Mouse (Mus musculus): ENCODE measurements around the gene Amfr. TPM values are rescaled to one million over a fixed set of nuclear protein-coding genes. Genes with fewer than 3 reads are reported as not detected.

Amfr gene
- polyA plus RNA-seq, 1 experiment from 2014 or later = 60.2 TPM

DNA sequence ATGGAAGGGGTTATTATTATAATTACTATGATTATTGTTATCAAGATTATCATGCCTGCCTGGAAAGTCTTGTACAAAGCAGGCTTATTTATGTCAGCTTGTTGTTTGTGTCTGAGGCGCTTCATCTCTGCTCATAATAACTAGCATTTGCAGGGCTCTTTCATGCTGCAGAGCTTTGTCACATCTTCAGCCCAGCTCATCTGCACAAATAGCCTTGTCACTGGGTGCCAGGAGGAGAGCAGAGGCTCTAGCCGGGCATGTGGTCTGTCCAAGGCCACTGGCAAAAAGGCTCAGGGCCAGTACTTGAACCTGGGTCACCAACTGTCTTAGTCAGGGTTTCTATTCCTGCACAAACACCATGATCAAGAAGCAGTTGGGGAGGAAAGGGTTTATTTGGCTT is 79.4 kb downstream of the Amfr start:
- H3K9ac ChIP-seq (replicated peaks) = no peak overlapping the region
- H3K27ac ChIP-seq (ENCODE audit: low read depth) = no peak overlapping the region
- H3K27me3 ChIP-seq (ENCODE audit: insufficient read depth, low read length) = no peaks in the 10 kb centered on the region
- no peaks in the 10 kb centered on the region for H3K9me3 ChIP-seq (ENCODE audit: low read length)
- TF ChIP-seq EP300 (IDR thresholded peaks at IDR 0.05; ENCODE audit: low read depth) = no peak
- TF ChIP-seq CTCF (IDR thresholded peaks at IDR 0.05; ENCODE audit: low read depth) = no peak
- WGBS (ENCODE audit: insufficient replicate concordance) = 63% methylated on average over 2 of the region's 2 CpGs
- H3K4me3 ChIP-seq (ENCODE audit: low read depth, low read length) = no peak overlapping the region
- ATAC-seq (no peak), DNase-seq (no peak)
- H3K4me2 ChIP-seq (ENCODE audit: low read depth, low read length) = no peak overlapping the region
- no peaks in the 10 kb centered on the region for H3K4me1 ChIP-seq (ENCODE audit: insufficient read depth)
- H3K36me3 ChIP-seq (replicated peaks; ENCODE audit: insufficient read depth, low read length) = no peaks in the 10 kb centered on the region

DNA sequence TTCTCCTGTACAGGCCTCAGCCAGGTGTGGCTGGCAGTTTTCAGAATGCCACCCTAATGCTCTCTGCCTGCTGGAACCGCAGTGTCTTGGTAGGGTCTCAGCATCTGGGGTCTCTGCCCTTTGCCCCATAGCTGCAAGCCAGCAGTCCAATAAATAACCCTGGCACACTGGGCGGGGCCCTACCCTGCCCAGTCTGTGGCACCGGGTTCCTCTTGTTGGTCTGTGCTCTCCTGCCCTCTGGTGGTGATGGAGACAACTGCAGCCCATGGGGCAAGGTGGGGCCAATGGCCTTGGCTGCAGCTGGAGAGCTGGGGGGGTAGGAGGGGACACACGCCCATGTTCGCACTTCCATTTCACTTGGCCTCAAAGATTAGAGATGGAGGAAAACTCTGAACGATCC is 79.8 kb downstream of the Amfr start:
- ATAC-seq = peak; percentile 41; the same call in 1 of the 2 replicates
- TF ChIP-seq EP300 (IDR thresholded peaks at IDR 0.05; ENCODE audit: low read depth) (no peak), CTCF (IDR thresholded peaks at IDR 0.05; ENCODE audit: low read depth) (peak; percentile 97)

DNA sequence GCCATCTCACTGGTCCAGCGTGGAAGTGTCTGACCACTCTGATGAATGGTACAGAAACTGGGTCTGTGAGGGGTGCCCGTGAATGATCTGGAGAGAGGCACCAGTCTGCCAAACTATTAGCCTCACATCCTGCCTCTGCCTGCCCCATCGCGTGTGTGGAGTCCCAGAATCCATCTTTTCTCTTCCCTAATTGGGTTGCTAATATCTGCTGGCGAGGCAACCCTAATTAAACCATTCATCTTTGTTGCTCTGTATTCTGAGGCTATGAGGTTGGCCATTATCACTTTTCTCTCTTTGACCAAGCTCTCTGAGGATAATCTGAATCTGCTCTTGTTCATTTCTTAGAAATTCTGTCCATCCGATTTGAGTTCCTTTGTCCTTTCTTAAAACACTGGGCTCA is 81.3 kb downstream of the Amfr start:
- H3K36me3 ChIP-seq (replicated peaks; ENCODE audit: insufficient read depth, low read length) = no peaks in the 10 kb centered on the region
- H3K4me3 ChIP-seq (ENCODE audit: low read depth, low read length) = no peak overlapping the region
- no peak overlapping the region for H3K27ac ChIP-seq (ENCODE audit: low read depth)
- ATAC-seq (no peak), DNase-seq (no peak)
- WGBS (ENCODE audit: insufficient replicate concordance) = 79% methylated on average over 6 of the region's 6 CpGs
- TF ChIP-seq CTCF (IDR thresholded peaks at IDR 0.05; ENCODE audit: low read depth) = no peak
- no peak for TF ChIP-seq EP300 (IDR thresholded peaks at IDR 0.05; ENCODE audit: low read depth)
- H3K4me2 ChIP-seq (ENCODE audit: low read depth, low read length) = no peak overlapping the region
- no peaks in the 10 kb centered on the region for H3K4me1 ChIP-seq (ENCODE audit: insufficient read depth)
- H3K9me3 ChIP-seq (ENCODE audit: low read length) = no peaks in the 10 kb centered on the region
- H3K9ac ChIP-seq (replicated peaks) = no peak overlapping the region
- no peaks in the 10 kb centered on the region for H3K27me3 ChIP-seq (ENCODE audit: insufficient read depth, low read length)

More for the DNA sequence above, 79.8 kb downstream of the Amfr start:
- Histone ChIP-seq H3K9ac (replicated peaks) (no peak overlapping the region), H3K27ac (ENCODE audit: low read depth) (no peak overlapping the region), H3K36me3 (replicated peaks; ENCODE audit: insufficient read depth, low read length) (no peaks in the 10 kb centered on the region), H3K27me3 (ENCODE audit: insufficient read depth, low read length) (no peaks in the 10 kb centered on the region), H3K4me2 (ENCODE audit: low read depth, low read length) (no peak overlapping the region), H3K9me3 (ENCODE audit: low read length) (no peaks in the 10 kb centered on the region), H3K4me1 (ENCODE audit: insufficient read depth) (no peaks in the 10 kb centered on the region), H3K4me3 (ENCODE audit: low read depth, low read length) (no peak overlapping the region)
- peak; percentile 86 for DNase-seq
- 25% methylated on average over 6 of the region's 6 CpGs for WGBS (ENCODE audit: insufficient replicate concordance)

DNA sequence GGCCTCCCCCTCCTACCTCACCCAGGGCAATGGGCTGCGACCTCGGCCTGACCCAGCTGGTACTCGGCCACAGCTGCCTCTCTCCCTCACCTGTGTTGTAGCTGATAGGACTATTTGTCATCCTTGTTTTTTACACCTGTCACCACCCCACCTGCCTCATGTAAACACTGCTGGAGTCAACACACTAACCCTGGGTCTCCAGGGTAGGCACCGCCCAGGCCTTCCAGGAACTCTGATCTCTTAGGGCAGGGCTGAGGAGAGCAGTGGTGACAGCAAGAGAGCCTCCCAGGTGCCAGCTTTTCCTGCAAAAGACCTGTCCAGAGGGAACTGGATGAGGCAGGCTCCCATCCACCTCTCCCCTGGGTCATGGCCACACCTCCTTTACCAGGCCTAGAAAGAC is 83.4 kb downstream of the Amfr start:
- WGBS (ENCODE audit: insufficient replicate concordance) = 77% methylated on average over 4 of the region's 4 CpGs
- no peak for TF ChIP-seq EP300 (IDR thresholded peaks at IDR 0.05; ENCODE audit: low read depth)
- TF ChIP-seq CTCF (IDR thresholded peaks at IDR 0.05; ENCODE audit: low read depth) = no peak
- no peak overlapping the region for H3K4me2 ChIP-seq (ENCODE audit: low read depth, low read length)
- no peak overlapping the region for H3K27ac ChIP-seq (ENCODE audit: low read depth)
- ATAC-seq = no peak
- no peaks in the 10 kb centered on the region for H3K4me1 ChIP-seq (ENCODE audit: insufficient read depth)
- H3K9me3 ChIP-seq (ENCODE audit: low read length) = no peaks in the 10 kb centered on the region
- no peaks in the 10 kb centered on the region for H3K36me3 ChIP-seq (replicated peaks; ENCODE audit: insufficient read depth, low read length)
- no peaks in the 10 kb centered on the region for H3K27me3 ChIP-seq (ENCODE audit: insufficient read depth, low read length)
- H3K4me3 ChIP-seq (ENCODE audit: low read depth, low read length) = no peak overlapping the region
- no peak for DNase-seq
- H3K9ac ChIP-seq (replicated peaks) = no peak overlapping the region

DNA sequence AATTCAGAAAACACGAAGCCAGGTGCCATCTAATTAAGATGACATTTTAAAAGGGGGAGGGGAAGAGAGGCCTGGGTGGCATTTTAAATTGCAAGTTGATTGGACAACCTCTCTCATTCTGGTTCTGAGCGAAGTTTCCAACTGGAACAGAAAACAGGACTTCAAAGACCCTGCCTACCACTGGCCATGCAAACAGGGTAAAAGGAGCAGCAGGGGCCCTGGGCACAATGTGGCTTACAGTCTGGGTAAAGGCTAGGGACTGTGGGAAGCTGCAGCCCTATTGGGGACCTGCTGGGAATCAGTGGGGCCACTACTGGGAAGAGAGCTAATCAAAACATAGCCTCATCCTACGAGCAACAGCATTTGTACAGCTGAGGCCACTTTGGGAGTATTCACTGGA is 87.1 kb downstream of the Amfr start:
- no peaks in the 10 kb centered on the region for H3K27me3 ChIP-seq (ENCODE audit: insufficient read depth, low read length)
- WGBS (ENCODE audit: insufficient replicate concordance) = 40% methylated on average over 3 of the region's 3 CpGs
- TF ChIP-seq CTCF (IDR thresholded peaks at IDR 0.05; ENCODE audit: low read depth) = no peak
- no peak for TF ChIP-seq EP300 (IDR thresholded peaks at IDR 0.05; ENCODE audit: low read depth)
- no peak overlapping the region for H3K4me3 ChIP-seq (ENCODE audit: low read depth, low read length)
- no peak for DNase-seq
- no peaks in the 10 kb centered on the region for H3K36me3 ChIP-seq (replicated peaks; ENCODE audit: insufficient read depth, low read length)
- no peak for ATAC-seq
- no peak overlapping the region for H3K27ac ChIP-seq (ENCODE audit: low read depth)
- no peak overlapping the region for H3K4me2 ChIP-seq (ENCODE audit: low read depth, low read length)
- no peaks in the 10 kb centered on the region for H3K4me1 ChIP-seq (ENCODE audit: insufficient read depth)
- H3K9me3 ChIP-seq (ENCODE audit: low read length) = no peaks in the 10 kb centered on the region
- no peak overlapping the region for H3K9ac ChIP-seq (replicated peaks)

DNA sequence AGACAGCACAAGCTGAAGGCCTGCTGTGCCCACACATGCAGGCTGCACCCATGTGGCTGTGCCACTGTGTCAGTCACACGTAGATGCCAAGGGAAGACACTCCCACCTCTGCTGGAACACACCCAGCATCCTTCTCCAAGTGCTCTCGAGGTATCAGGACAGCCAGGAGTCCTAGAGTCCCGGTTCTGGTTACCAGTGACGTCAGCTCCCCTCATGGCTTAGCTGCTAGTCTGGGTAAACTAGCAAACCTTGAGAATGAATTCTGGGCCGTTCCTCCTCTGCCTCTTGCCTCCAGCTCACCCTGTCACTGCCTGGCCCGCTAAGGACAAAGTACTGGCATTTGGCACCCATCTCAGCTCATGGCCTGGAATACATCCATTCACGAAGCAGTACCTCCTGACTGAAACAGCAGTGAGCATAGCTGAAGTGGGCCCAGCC is 88.7 kb downstream of the Amfr start:
- DNase-seq (no peak), ATAC-seq (no peak)
- Histone ChIP-seq H3K4me3 (ENCODE audit: low read depth, low read length) (no peak overlapping the region), H3K9me3 (ENCODE audit: low read length) (no peaks in the 10 kb centered on the region), H3K4me1 (ENCODE audit: insufficient read depth) (no peaks in the 10 kb centered on the region), H3K36me3 (replicated peaks; ENCODE audit: insufficient read depth, low read length) (no peaks in the 10 kb centered on the region), H3K9ac (replicated peaks) (no peak overlapping the region), H3K27me3 (ENCODE audit: insufficient read depth, low read length) (no peaks in the 10 kb centered on the region), H3K27ac (ENCODE audit: low read depth) (no peak overlapping the region), H3K4me2 (ENCODE audit: low read depth, low read length) (no peak overlapping the region)
- no peak for TF ChIP-seq EP300 (IDR thresholded peaks at IDR 0.05; ENCODE audit: low read depth)
- TF ChIP-seq CTCF (IDR thresholded peaks at IDR 0.05; ENCODE audit: low read depth) = no peak
- 63% methylated on average over 7 of the region's 7 CpGs for WGBS (ENCODE audit: insufficient replicate concordance)

Small RNA genes within 50 kb of the gene (microRNA-seq; reads per million reads assigned to microRNA genes)
- gene Gm24159 = not detected

Other genes starting within 250 kb of the Amfr start
- gene Gnao1, start 202.9 kb downstream of the Amfr start, polyA plus RNA-seq (2015; fragmentation: Nextera tagmentation; extraction: Ambion mirVana) = 0.08 and 0.34 TPM in 2 replicates
- gene Nudt21, start 24.2 kb upstream of the Amfr start, polyA plus RNA-seq (2015; fragmentation: Nextera tagmentation; extraction: Ambion mirVana) = 52.6 and 59.8 TPM in 2 replicates
- 3.5 and 3.9 TPM in 2 replicates for gene Ogfod1, start 24.4 kb upstream of the Amfr start, polyA plus RNA-seq (2015; fragmentation: Nextera tagmentation; extraction: Ambion mirVana)
- gene Bbs2, start 86.1 kb upstream of the Amfr start, polyA plus RNA-seq (2015; fragmentation: Nextera tagmentation; extraction: Ambion mirVana) = 1.5 and 1.8 TPM in 2 replicates
- not detected in 2 replicates for gene Mt4, start 124.4 kb upstream of the Amfr start, polyA plus RNA-seq (2015; fragmentation: Nextera tagmentation; extraction: Ambion mirVana)
- gene Mt3, start 139.8 kb upstream of the Amfr start, polyA plus RNA-seq (2015; fragmentation: Nextera tagmentation; extraction: Ambion mirVana) = not detected in 2 replicates
- gene Mt2, start 159.8 kb upstream of the Amfr start, polyA plus RNA-seq (2015; fragmentation: Nextera tagmentation; extraction: Ambion mirVana) = 507 and 771 TPM in 2 replicates
- gene Mt1, start 166.2 kb upstream of the Amfr start, polyA plus RNA-seq (2015; fragmentation: Nextera tagmentation; extraction: Ambion mirVana) = 2,663 and 3,863 TPM in 2 replicates
- 13.4 and 18.2 TPM in 2 replicates for gene Nup93, start 201.7 kb upstream of the Amfr start, polyA plus RNA-seq (2015; fragmentation: Nextera tagmentation; extraction: Ambion mirVana)